Mouse (Mus musculus) midbrain, embryonic 13.5 days (tissue): Measurements from ENCODE around the gene Gdf5. TPM values are rescaled to one million over a fixed set of nuclear protein-coding genes. Genes with fewer than 3 reads are reported as not detected.

Experiments used
- ATAC-seq: fragments of 200-750 bp; cut with Nextera tagmentation; 2 replicates; pipeline ENCODE4 v1.8.0; 2017; ENCODE audit warnings: mild to moderate bottlenecking, moderate TSS enrichment, moderate library complexity
- H3K27ac ChIP-seq: fragments of 300-500 bp; sonication (generic); 2 replicates; pipeline ENCODE4 v1.5.1; 2015; ENCODE audit warnings: inconsistent platforms, mild to moderate bottlenecking, moderate library complexity
- H3K27me3 ChIP-seq: fragments of 300-500 bp; sonication (generic); 2 replicates; pipeline ENCODE4 v1.6.1; 2015; ENCODE audit warnings: mild to moderate bottlenecking, inconsistent platforms
- H3K36me3 ChIP-seq: fragments of 300-500 bp; sonication (generic); 2 replicates; pipeline ENCODE4 v1.6.1; 2015; ENCODE audit warnings: mild to moderate bottlenecking, inconsistent platforms
- H3K4me1 ChIP-seq: fragments of 300-500 bp; sonication (generic); replicated peaks from 2 replicates; pipeline ENCODE4 v1.6.1; 2015; ENCODE audit warnings: inconsistent platforms
- H3K4me2 ChIP-seq: fragments of 300-500 bp; sonication (generic); replicated peaks from 2 replicates; pipeline ENCODE4 v1.6.1; 2015; ENCODE audit warnings: moderate library complexity, mild to moderate bottlenecking, inconsistent platforms
- H3K4me3 ChIP-seq: fragments of 300-500 bp; sonication (generic); replicated peaks from 2 replicates; pipeline ENCODE4 v1.5.1; 2015; ENCODE audit warnings: mild to moderate bottlenecking, inconsistent platforms
- H3K9ac ChIP-seq: fragments of 300-500 bp; sonication (generic); replicated peaks from 2 replicates; pipeline ENCODE4 v1.6.1; 2015; ENCODE audit warnings: mild to moderate bottlenecking, inconsistent platforms
- H3K9me3 ChIP-seq: fragments of 300-500 bp; sonication (generic); 2 replicates; pipeline ENCODE4 v1.6.1; 2016; ENCODE audit warnings: mild to moderate bottlenecking, inconsistent platforms
- WGBS: fragments of 180-500 bp; shearing (Covaris S2); methylation state at CpG from one replicate; pipeline ENCODE4 v1.1.7; 2015; 5-methylcytosine and 5-hydroxymethylcytosine counted together
- polyA plus RNA-seq: library from polyadenylated mRNA; unstranded; fragments of >200 nt; fragmentation: Nextera tagmentation; extraction: Ambion mirVana; gene quantifications from 2 replicates; pipeline ENCODE4 v1.2.1, GENCODE M21; 2015

The Gdf5 gene
- polyA plus RNA-seq = 0.71 and 1.1 TPM in 2 replicates

- H3K36me3 ChIP-seq = no peaks in the 10 kb centered on the region
- H3K27me3 ChIP-seq = 0 out of 2 replicates have a peak, but pooled peaks cover 7% of the 10 kb centered on the region
- ATAC-seq = no peak
- WGBS = 52% methylated on average over 13 of the region's 13 CpGs
- no peak within 1 kb of the TSS for H3K4me2 ChIP-seq
- H3K4me1 ChIP-seq = peaks cover 34% of the 10 kb centered on the region
- H3K9me3 ChIP-seq = no peaks in the 10 kb centered on the region
- H3K9ac ChIP-seq = no peak within 1 kb of the TSS
- H3K4me3 ChIP-seq = no peak within 1 kb of the TSS
- H3K27ac ChIP-seq = 0 out of 2 replicates have a peak within 1 kb of the TSS, but pooled peaks have one; percentile 15
Measured at GRCm38 (mm10) chr2:155945124-155945523, at the start of gene Gdf5. Gene Gdf5 (minus strand): TSS chr2:155945367.

DNA sequence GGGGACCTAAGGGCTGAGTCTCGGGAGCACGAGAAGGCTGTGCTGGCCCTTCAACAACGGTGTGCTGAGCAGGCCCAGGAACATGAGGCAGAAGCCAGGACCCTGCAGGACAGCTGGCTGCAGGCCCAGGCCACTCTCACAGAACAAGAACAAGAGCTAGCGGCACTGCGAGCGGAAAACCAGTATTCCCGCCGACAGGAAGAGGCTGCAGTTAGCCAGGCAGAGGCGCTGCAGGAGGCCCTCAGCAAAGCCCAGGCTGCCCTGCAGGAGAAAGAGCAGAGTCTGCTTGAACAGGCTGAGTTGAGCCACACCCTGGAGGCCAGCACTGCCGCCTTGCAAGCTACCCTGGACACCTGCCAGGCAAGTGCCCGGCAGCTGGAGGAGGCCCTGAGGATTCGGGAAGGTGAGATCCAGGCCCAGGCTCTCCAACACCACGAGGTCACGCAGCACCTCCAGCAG is 46.7 kb upstream of the Gdf5 start:
- Histone ChIP-seq H3K4me1 (no peaks in the 10 kb centered on the region), H3K9me3 (no peaks in the 10 kb centered on the region), H3K27me3 (no peaks in the 10 kb centered on the region), H3K27ac (no peak overlapping the region), H3K4me2 (no peak overlapping the region), H3K4me3 (no peak overlapping the region), H3K9ac (no peak overlapping the region), H3K36me3 (peaks cover 100% of the 10 kb centered on the region)
- WGBS = 89% methylated on average over 14 of the region's 14 CpGs
- ATAC-seq = no peak

DNA sequence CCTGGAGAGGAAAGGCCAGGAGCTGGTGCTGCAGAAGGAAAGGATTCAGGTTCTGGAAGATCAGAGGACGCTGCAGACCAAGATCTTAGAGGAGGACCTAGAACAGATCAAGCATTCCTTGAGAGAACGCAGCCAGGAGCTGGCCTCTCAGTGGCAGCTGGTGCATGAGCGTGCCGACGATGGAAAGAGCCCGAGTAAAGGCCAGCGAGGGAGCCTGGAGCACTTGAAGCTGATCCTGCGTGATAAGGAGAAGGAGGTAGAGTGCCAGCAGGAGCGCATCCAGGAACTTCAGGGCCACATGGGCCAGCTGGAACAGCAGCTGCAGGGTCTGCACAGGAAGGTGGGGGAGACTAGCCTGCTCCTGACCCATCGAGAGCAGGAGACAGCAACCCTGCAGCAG is 46.0 kb upstream of the Gdf5 start:
- Histone ChIP-seq H3K4me1 (no peaks in the 10 kb centered on the region), H3K36me3 (peaks cover 100% of the 10 kb centered on the region), H3K9me3 (no peaks in the 10 kb centered on the region), H3K27me3 (no peaks in the 10 kb centered on the region), H3K4me2 (no peak overlapping the region), H3K27ac (no peak overlapping the region), H3K4me3 (no peak overlapping the region), H3K9ac (no peak overlapping the region)
- ATAC-seq = no peak
- WGBS = 97% methylated on average over 10 of the region's 10 CpGs

DNA sequence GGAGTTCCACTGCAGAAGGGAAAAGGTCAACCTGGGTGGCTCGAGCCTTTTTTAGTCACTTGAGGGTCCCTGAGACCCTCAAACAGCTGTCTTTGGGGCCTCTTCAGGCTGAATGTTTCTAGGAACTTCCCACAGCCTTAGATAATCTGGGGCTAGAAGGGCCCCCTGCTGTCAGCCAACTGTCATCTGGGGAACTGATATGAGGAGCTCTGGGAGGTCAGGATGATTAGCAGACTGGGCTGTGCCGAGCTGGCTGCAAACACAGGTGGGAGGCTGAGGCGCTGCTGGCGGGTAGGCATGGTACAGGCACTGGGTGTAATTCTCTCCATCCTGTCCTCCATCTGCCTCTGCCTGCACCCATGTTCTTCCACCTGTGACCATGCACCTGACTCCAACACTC is 43.9 kb upstream of the Gdf5 start:
- no peak for ATAC-seq
- no peaks in the 10 kb centered on the region for H3K4me1 ChIP-seq
- 80% methylated on average over 4 of the region's 4 CpGs for WGBS

GRCm38 (mm10) chr2:155987131-155987530 is 42.0 kb upstream of the Gdf5 start:
- H3K36me3 ChIP-seq = peaks cover 99% of the 10 kb centered on the region
- no peak for ATAC-seq
- H3K27ac ChIP-seq = no peak overlapping the region
- H3K4me3 ChIP-seq = no peak overlapping the region
- no peaks in the 10 kb centered on the region for H3K4me1 ChIP-seq
- no peaks in the 10 kb centered on the region for H3K9me3 ChIP-seq
- H3K9ac ChIP-seq = no peak overlapping the region
- no peaks in the 10 kb centered on the region for H3K27me3 ChIP-seq
- WGBS = 98% methylated on average over 6 of the region's 6 CpGs
- H3K4me2 ChIP-seq = no peak overlapping the region

More for the DNA sequence above, 43.9 kb upstream of the Gdf5 start:
- H3K27ac ChIP-seq = no peak overlapping the region
- H3K27me3 ChIP-seq = no peaks in the 10 kb centered on the region
- H3K4me3 ChIP-seq = no peak overlapping the region
- no peaks in the 10 kb centered on the region for H3K9me3 ChIP-seq
- no peak overlapping the region for H3K9ac ChIP-seq
- peaks cover 100% of the 10 kb centered on the region for H3K36me3 ChIP-seq
- H3K4me2 ChIP-seq = no peak overlapping the region

DNA sequence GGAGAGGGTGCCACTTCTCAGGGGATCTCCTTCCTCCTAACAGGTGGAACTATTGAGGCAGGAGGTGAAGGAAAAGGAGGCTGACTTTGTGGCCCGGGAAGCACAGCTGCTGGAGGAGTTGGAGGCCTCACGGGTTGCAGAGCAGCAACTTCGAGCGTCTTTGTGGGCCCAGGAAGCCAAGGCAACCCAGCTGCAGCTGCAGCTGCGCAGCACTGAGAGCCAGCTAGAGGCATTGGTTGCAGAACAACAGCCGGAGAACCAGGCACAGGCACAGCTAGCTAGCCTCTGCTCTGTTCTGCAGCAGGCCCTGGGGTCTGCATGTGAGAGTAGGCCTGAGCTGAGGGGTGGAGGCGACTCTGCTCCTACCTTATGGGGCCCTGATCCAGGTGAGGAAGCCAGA is 40.6 kb upstream of the Gdf5 start:
- Histone ChIP-seq H3K9me3 (no peaks in the 10 kb centered on the region), H3K27me3 (no peaks in the 10 kb centered on the region), H3K9ac (no peak overlapping the region), H3K27ac (no peak overlapping the region), H3K36me3 (peaks cover 98% of the 10 kb centered on the region), H3K4me1 (no peaks in the 10 kb centered on the region), H3K4me2 (no peak overlapping the region), H3K4me3 (no peak overlapping the region)
- 91% methylated on average over 7 of the region's 7 CpGs for WGBS
- no peak for ATAC-seq

DNA sequence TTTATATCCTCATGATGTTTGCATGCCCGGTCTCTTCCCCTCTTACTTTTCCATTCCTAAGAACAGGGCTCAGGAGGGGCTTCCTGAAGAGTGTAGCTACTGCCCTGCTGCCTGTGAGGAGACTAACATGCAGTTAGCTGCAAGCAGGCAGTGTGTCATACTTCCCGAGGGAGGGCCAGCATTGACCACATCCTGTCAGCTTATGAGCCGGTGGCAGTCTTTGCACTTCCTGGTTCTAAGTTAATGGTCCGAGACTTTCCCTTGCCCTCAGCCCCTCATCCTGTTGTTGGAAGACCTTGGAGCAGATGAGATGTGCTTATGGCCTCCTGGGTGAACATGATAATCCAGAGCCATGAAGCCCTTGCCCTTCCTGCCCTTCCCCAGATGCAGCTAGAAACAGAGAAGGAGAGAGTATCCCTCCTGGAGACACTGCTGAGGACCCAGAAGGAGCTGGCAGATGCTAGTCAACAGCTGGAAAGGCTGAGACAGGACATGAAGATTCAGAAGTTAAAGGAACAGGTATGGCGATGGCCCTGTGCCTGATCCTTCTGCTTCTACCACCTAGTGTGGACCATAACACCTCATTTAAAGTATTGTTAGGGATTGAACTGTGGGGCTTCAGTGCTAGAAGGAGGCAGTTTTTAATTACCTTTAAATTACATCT is 34.3 kb upstream of the Gdf5 start:
- no peaks in the 10 kb centered on the region for H3K9me3 ChIP-seq
- no peak overlapping the region for H3K4me3 ChIP-seq
- no peak overlapping the region for H3K9ac ChIP-seq
- no peaks in the 10 kb centered on the region for H3K27me3 ChIP-seq
- no peak for ATAC-seq
- WGBS = 91% methylated on average over 5 of the region's 5 CpGs
- peaks cover 92% of the 10 kb centered on the region for H3K36me3 ChIP-seq
- no peak overlapping the region for H3K27ac ChIP-seq
- H3K4me1 ChIP-seq = no peaks in the 10 kb centered on the region
- H3K4me2 ChIP-seq = no peak overlapping the region

DNA sequence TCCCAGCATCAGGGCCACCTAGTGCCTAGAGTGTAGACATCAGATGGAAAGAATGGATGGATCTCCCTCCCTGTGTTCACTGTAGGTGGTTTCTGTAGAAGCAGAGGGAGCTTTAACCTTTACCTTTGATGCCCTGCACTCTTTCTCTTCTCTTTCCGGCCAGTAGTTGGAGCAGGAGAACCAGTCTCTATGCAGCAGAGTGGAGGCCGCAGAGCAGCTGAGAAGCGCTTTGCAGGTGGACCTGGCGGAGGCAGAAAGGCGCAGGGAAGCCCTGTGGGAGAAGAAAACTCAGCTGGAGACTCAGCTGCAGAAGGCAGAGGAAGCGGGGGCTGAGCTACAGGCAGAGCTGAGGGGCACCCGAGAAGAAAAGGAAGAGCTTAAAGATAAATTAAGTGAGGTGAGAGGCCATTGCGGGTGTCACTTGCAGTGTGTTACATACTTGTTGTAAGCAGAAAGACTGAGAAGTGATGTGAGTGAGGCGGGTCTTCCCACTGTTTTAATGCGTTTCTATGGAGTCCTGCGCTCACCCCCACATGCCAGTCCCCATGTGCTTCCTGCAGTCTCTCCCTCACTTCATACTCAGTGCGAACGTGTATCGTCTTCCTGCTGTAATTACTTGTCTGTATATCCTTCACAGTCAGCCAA is 29.0 kb upstream of the Gdf5 start:
- no peaks in the 10 kb centered on the region for H3K27me3 ChIP-seq
- H3K27ac ChIP-seq = no peak overlapping the region
- H3K9me3 ChIP-seq = no peaks in the 10 kb centered on the region
- H3K4me1 ChIP-seq = no peaks in the 10 kb centered on the region
- 81% methylated on average over 14 of the region's 14 CpGs for whole genome bisulfite sequencing
- no peak overlapping the region for H3K9ac ChIP-seq
- ATAC-seq = no peak
- H3K4me2 ChIP-seq = no peak overlapping the region
- H3K36me3 ChIP-seq = peaks cover 90% of the 10 kb centered on the region
- H3K4me3 ChIP-seq = no peak overlapping the region

GRCm38 (mm10) chr2:155973348-155973747 is 28.2 kb upstream of the Gdf5 start:
- Histone ChIP-seq H3K4me1 (no peaks in the 10 kb centered on the region), H3K4me3 (no peak overlapping the region), H3K27me3 (no peaks in the 10 kb centered on the region), H3K36me3 (peaks cover 90% of the 10 kb centered on the region), H3K27ac (no peak overlapping the region), H3K9ac (no peak overlapping the region), H3K9me3 (no peaks in the 10 kb centered on the region), H3K4me2 (no peak overlapping the region)
- no peak for ATAC-seq
- WGBS = 83% methylated on average over 6 of the region's 6 CpGs

DNA sequence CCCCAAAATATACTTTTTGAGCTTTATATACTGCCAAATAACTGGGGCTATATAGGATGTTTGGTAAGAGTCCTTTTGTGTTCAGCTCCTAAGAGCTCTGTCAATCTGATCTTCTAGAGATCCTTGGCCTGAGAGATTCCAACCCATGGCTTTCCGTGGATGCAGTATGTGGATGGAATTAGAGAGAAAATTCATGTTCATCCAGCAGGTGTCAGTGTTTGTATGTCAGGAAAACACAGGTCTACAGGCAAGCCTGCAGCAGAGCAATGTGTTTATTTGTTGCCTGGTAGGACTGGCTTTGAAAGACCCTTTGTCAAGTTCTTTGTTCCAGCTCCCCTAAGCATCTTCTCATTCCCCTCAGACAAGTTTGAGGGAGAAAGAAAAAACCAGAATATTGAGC is 17.8 kb upstream of the Gdf5 start:
- Histone ChIP-seq H3K27ac (no peak overlapping the region), H3K4me2 (no peak overlapping the region), H3K4me1 (no peaks in the 10 kb centered on the region), H3K4me3 (no peak overlapping the region), H3K36me3 (peaks cover 56% of the 10 kb centered on the region), H3K9ac (no peak overlapping the region), H3K9me3 (no peaks in the 10 kb centered on the region), H3K27me3 (no peaks in the 10 kb centered on the region)
- WGBS = 51% methylated on average over 1 of the region's 1 CpGs
- no peak for ATAC-seq

DNA sequence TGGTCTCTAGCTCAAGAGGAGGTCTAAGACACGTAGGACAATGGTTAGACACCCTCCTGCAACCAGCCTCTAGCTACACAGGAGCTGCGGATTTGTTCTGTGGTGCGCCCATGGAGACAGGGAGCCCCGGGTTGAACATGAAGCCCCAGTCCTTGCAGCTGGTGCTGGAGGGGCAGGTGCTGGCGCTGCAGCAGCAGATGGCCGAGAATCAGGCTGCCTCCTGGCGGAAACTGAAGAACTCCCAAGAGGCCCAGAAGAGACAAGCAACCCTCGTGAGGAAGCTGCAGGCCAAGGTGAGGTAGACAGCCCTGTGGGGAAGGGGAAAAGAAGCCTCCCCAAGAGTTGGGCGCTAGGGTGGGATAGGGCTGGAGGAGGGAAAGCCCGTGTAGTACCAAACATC is 16.7 kb upstream of the Gdf5 start:
- Histone ChIP-seq H3K27me3 (no peaks in the 10 kb centered on the region), H3K4me2 (no peak overlapping the region), H3K4me1 (peaks cover 9% of the 10 kb centered on the region), H3K27ac (no peak overlapping the region), H3K9me3 (no peaks in the 10 kb centered on the region), H3K36me3 (peaks cover 44% of the 10 kb centered on the region), H3K4me3 (no peak overlapping the region), H3K9ac (no peak overlapping the region)
- ATAC-seq = no peak
- 77% methylated on average over 10 of the region's 10 CpGs for WGBS

- WGBS = 93% methylated on average over 5 of the region's 5 CpGs
- H3K27ac ChIP-seq = no peak overlapping the region
Measured at GRCm38 (mm10) chr2:155959981-155960380, 14.8 kb upstream of the Gdf5 start.

More at GRCm38 (mm10) chr2:155959981-155960380, 14.8 kb upstream of the Gdf5 start:
- no peaks in the 10 kb centered on the region for H3K9me3 ChIP-seq
- no peak overlapping the region for H3K4me2 ChIP-seq
- peaks cover 27% of the 10 kb centered on the region for H3K36me3 ChIP-seq
- H3K4me3 ChIP-seq = no peak overlapping the region
- H3K27me3 ChIP-seq = no peaks in the 10 kb centered on the region
- ATAC-seq = no peak
- no peak overlapping the region for H3K9ac ChIP-seq
- peaks cover 9% of the 10 kb centered on the region for H3K4me1 ChIP-seq
